Mouse (Mus musculus): Measurements from ENCODE around the gene S100a8. TPM values are rescaled to one million over a fixed set of nuclear protein-coding genes. Genes with fewer than 3 reads are reported as not detected.

The S100a8 gene
- polyA plus RNA-seq, 1 experiment: not detected

- Histone ChIP-seq H3K4me3 (ENCODE audit: control insufficient read depth, low read depth, low read length) (no peak overlapping the region), H3K4me1 (ENCODE audit: control insufficient read depth, insufficient read depth, low read length) (no peaks in the 10 kb centered on the region), H3K36me3 (ENCODE audit: control insufficient read depth, insufficient read depth, low read length) (no peaks in the 10 kb centered on the region), H3K27ac (ENCODE audit: control insufficient read depth, insufficient read depth, low read depth, low read length) (no peak overlapping the region), H3K27me3 (ENCODE audit: control insufficient read depth, insufficient read depth, low read length) (no peaks in the 10 kb centered on the region)
- TF ChIP-seq POLR2A (IDR thresholded peaks at IDR 0.05; ENCODE audit: control insufficient read depth, low read depth, low read length) (no peak), CTCF (IDR thresholded peaks at IDR 0.05; ENCODE audit: control insufficient read depth, insufficient read depth, insufficient replicate concordance, low read depth, low read length) (no peak)
These were observed 39.5 kb upstream of the S100a8 start for GRCm38 (mm10) chr3:90629298-90629697.

GRCm38 (mm10) chr3:90631984-90632383 lies 36.8 kb upstream of the S100a8 start:
- TF ChIP-seq CTCF (IDR thresholded peaks at IDR 0.05; ENCODE audit: control insufficient read depth, insufficient read depth, insufficient replicate concordance, low read depth, low read length) (no peak), POLR2A (IDR thresholded peaks at IDR 0.05; ENCODE audit: control insufficient read depth, low read depth, low read length) (no peak)
- Histone ChIP-seq H3K4me3 (ENCODE audit: control insufficient read depth, low read depth, low read length) (no peak overlapping the region), H3K4me1 (ENCODE audit: control insufficient read depth, insufficient read depth, low read length) (no peaks in the 10 kb centered on the region), H3K27ac (ENCODE audit: control insufficient read depth, insufficient read depth, low read depth, low read length) (no peak overlapping the region), H3K27me3 (ENCODE audit: control insufficient read depth, insufficient read depth, low read length) (no peaks in the 10 kb centered on the region), H3K36me3 (ENCODE audit: control insufficient read depth, insufficient read depth, low read length) (no peaks in the 10 kb centered on the region)

GRCm38 (mm10) chr3:90638511-90639275 lies 30.1 kb upstream of the S100a8 start:
- TF ChIP-seq CTCF (IDR thresholded peaks at IDR 0.05; ENCODE audit: control insufficient read depth, insufficient read depth, insufficient replicate concordance, low read depth, low read length): no peak
- Histone ChIP-seq H3K36me3 (ENCODE audit: control insufficient read depth, insufficient read depth, low read length) (no peaks in the 10 kb centered on the region), H3K4me1 (ENCODE audit: control insufficient read depth, insufficient read depth, low read length) (no peaks in the 10 kb centered on the region), H3K27ac (ENCODE audit: control insufficient read depth, insufficient read depth, low read depth, low read length) (no peak overlapping the region), H3K4me3 (ENCODE audit: control insufficient read depth, low read depth, low read length) (no peak overlapping the region), H3K27me3 (ENCODE audit: control insufficient read depth, insufficient read depth, low read length) (no peaks in the 10 kb centered on the region)

GRCm38 (mm10) chr3:90639511-90640154 lies 29.1 kb upstream of the S100a8 start:
- Histone ChIP-seq H3K27me3 (ENCODE audit: control insufficient read depth, insufficient read depth, low read length) (no peaks in the 10 kb centered on the region), H3K36me3 (ENCODE audit: control insufficient read depth, insufficient read depth, low read length) (no peaks in the 10 kb centered on the region), H3K4me1 (ENCODE audit: control insufficient read depth, insufficient read depth, low read length) (no peaks in the 10 kb centered on the region), H3K4me3 (ENCODE audit: control insufficient read depth, low read depth, low read length) (no peak overlapping the region), H3K27ac (ENCODE audit: control insufficient read depth, insufficient read depth, low read depth, low read length) (no peak overlapping the region)
- peak; percentile 67; the same call in 1 of the 2 replicates for TF ChIP-seq CTCF (IDR thresholded peaks at IDR 0.05; ENCODE audit: control insufficient read depth, insufficient read depth, insufficient replicate concordance, low read depth, low read length)
- TF ChIP-seq POLR2A (IDR thresholded peaks at IDR 0.05; ENCODE audit: control insufficient read depth, low read depth, low read length): no peak

GRCm38 (mm10) chr3:90640981-90641380 lies 27.8 kb upstream of the S100a8 start:
- no peaks in the 10 kb centered on the region for H3K36me3 ChIP-seq (ENCODE audit: control insufficient read depth, insufficient read depth, low read length)
- no peak overlapping the region for H3K4me3 ChIP-seq (ENCODE audit: control insufficient read depth, low read depth, low read length)
- TF ChIP-seq CTCF (IDR thresholded peaks at IDR 0.05; ENCODE audit: control insufficient read depth, insufficient read depth, insufficient replicate concordance, low read depth, low read length): no peak
- no peak for TF ChIP-seq POLR2A (IDR thresholded peaks at IDR 0.05; ENCODE audit: control insufficient read depth, low read depth, low read length)
- no peaks in the 10 kb centered on the region for H3K4me1 ChIP-seq (ENCODE audit: control insufficient read depth, insufficient read depth, low read length)
- no peak overlapping the region for H3K27ac ChIP-seq (ENCODE audit: control insufficient read depth, insufficient read depth, low read depth, low read length)
- H3K27me3 ChIP-seq (ENCODE audit: control insufficient read depth, insufficient read depth, low read length): no peaks in the 10 kb centered on the region

- no peak for TF ChIP-seq POLR2A (IDR thresholded peaks at IDR 0.05; ENCODE audit: control insufficient read depth, low read depth, low read length)
- TF ChIP-seq CTCF (IDR thresholded peaks at IDR 0.05; ENCODE audit: control insufficient read depth, insufficient read depth, insufficient replicate concordance, low read depth, low read length): peak; percentile 70; the same call in 1 of the 2 replicates
- Histone ChIP-seq H3K27me3 (ENCODE audit: control insufficient read depth, insufficient read depth, low read length) (no peaks in the 10 kb centered on the region), H3K36me3 (ENCODE audit: control insufficient read depth, insufficient read depth, low read length) (no peaks in the 10 kb centered on the region)
These were observed 24.6 kb upstream of the S100a8 start for GRCm38 (mm10) chr3:90644220-90644619.

GRCm38 (mm10) chr3:90647291-90647690 lies 21.5 kb upstream of the S100a8 start:
- Histone ChIP-seq H3K27ac (ENCODE audit: control insufficient read depth, insufficient read depth, low read depth, low read length) (no peak overlapping the region), H3K4me3 (ENCODE audit: control insufficient read depth, low read depth, low read length) (no peak overlapping the region), H3K27me3 (ENCODE audit: control insufficient read depth, insufficient read depth, low read length) (no peaks in the 10 kb centered on the region), H3K36me3 (ENCODE audit: control insufficient read depth, insufficient read depth, low read length) (no peaks in the 10 kb centered on the region), H3K4me1 (ENCODE audit: control insufficient read depth, insufficient read depth, low read length) (no peaks in the 10 kb centered on the region)
- TF ChIP-seq CTCF (IDR thresholded peaks at IDR 0.05; ENCODE audit: control insufficient read depth, insufficient read depth, insufficient replicate concordance, low read depth, low read length) (no peak), POLR2A (IDR thresholded peaks at IDR 0.05; ENCODE audit: control insufficient read depth, low read depth, low read length) (no peak)

More at GRCm38 (mm10) chr3:90644220-90644619, 24.6 kb upstream of the S100a8 start:
- Histone ChIP-seq H3K4me1 (ENCODE audit: control insufficient read depth, insufficient read depth, low read length) (no peaks in the 10 kb centered on the region), H3K27ac (ENCODE audit: control insufficient read depth, insufficient read depth, low read depth, low read length) (no peak overlapping the region), H3K4me3 (ENCODE audit: control insufficient read depth, low read depth, low read length) (no peak overlapping the region)

Data from testis, adult 2 months (tissue).